Mouse (Mus musculus) E14TG2a.4 (cell line): ENCODE measurements at regions not wholly inside any gene's neighbourhood (a gene's known extent, or its start where the extent isn't known, plus 50 kb on each side); places are given as distances from the start of the nearest gene placed in this dataset.

Source experiments
- CTCF ChIP-seq: conservative IDR thresholded peaks from 2 replicates; pipeline ENCODE4 v1.5.1; 2014; ENCODE audit warnings: low read length
- NANOG ChIP-seq: IDR thresholded peaks from 2 replicates; pipeline ENCODE4 v1.6.1; 2014; ENCODE audit warnings: borderline replicate concordance, low read length, mixed read lengths

DNA sequence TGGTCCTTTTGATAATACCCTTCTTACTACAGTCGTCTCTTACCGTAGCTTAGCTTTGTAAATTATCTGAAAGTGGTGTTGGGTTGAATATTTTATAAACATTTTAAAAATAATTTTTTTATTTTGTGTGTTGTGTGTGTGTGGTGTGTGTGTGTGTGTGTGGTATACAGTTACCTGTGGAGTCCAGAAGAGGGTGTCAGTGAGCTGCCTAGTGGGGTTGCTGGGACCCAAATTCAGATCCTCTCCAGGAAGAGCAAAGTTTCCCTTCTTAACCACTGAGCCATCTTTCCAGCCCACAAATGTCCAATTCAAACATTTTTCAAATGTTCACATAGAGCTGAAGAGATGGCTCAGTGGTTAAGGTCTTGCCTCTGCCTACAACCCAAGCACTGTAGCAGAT is 78.4 kb upstream of the H2afz start:
- TF ChIP-seq CTCF (no peak; the same call in 1 of the 2 replicates), NANOG (no peak)
